Mouse (Mus musculus) spleen, adult 2 months (tissue): Measurements from ENCODE around the gene Sat2. TPM values are rescaled to one million over a fixed set of nuclear protein-coding genes. Genes with fewer than 3 reads are reported as not detected.
A peak's percentile ranks its signal among the peaks of the same experiment; 100 is the strongest.

ENCODE experiments used
- DNase-seq, 2 experiments: peaks; one replicate each; pipeline versions ENCODE4 v3.0.0 to v3.0.0-alpha.2; 2012 to 2021; ENCODE audit warnings: low spot score in 2 of 2, low read depth in 1 of 2
- H3K27ac ChIP-seq: fragments of 200-500 bp; 2 replicates; pipeline ENCODE4 v1.5.1; 2012; ENCODE audit warnings: low read length, inconsistent platforms; ENCODE audit not compliant: insufficient read depth
- H3K27me3 ChIP-seq: fragments of 200-500 bp; 2 replicates; pipeline ENCODE4 v1.6.1; 2012; ENCODE audit warnings: mild to moderate bottlenecking, moderate library complexity, low read length, inconsistent platforms; ENCODE audit not compliant: control insufficient read depth, insufficient read depth
- H3K36me3 ChIP-seq: fragments of 200-500 bp; 2 replicates; pipeline ENCODE4 v1.6.1; 2012; ENCODE audit warnings: mild to moderate bottlenecking, low read length, inconsistent platforms; ENCODE audit not compliant: control insufficient read depth, insufficient read depth
- H3K4me1 ChIP-seq: fragments of 200-500 bp; 2 replicates; pipeline ENCODE4 v1.6.1; 2011; ENCODE audit warnings: inconsistent platforms; ENCODE audit not compliant: control insufficient read depth, insufficient read depth, insufficient read length
- H3K4me3 ChIP-seq: fragments of 200-500 bp; 2 replicates; pipeline ENCODE4 v1.5.1; 2011; ENCODE audit warnings: mild to moderate bottlenecking, inconsistent platforms; ENCODE audit not compliant: insufficient read depth, insufficient read length; ENCODE audit errors: extremely low read depth
- CTCF ChIP-seq: fragments of 200-500 bp; IDR thresholded peaks from 2 replicates; pipeline ENCODE4 v1.5.1; 2011; ENCODE audit warnings: mild to moderate bottlenecking, inconsistent platforms; ENCODE audit not compliant: insufficient read depth, insufficient read length, insufficient replicate concordance; ENCODE audit errors: extremely low read depth
- POLR2A ChIP-seq: fragments of 200-500 bp; IDR thresholded peaks from 2 replicates; pipeline ENCODE4 v1.6.1; 2011; ENCODE audit warnings: low read depth, low read length, inconsistent platforms
- WGBS: fragments of 180-500 bp; shearing (Covaris S2); methylation state at CpG from one replicate; pipeline ENCODE4 v1.1.7; 2018; 5-methylcytosine and 5-hydroxymethylcytosine counted together
- polyA plus RNA-seq: library from polyadenylated mRNA; depleted of rRNA; stranded (reverse); fragments of >200 nt; gene quantifications from 2 replicates; pipeline ENCODE4 v1.2.3, GENCODE M21; 2012; rRNA removed

The Sat2 gene
- polyA plus RNA-seq, 1 experiment = 1.1 TPM

GRCm38 (mm10) chr11:69666665-69667005 lies 44.8 kb downstream of the Sat2 start:
- Histone ChIP-seq H3K4me1 (peaks cover 12% of the 10 kb centered on the region; the same call in 1 of the 2 replicates), H3K27me3 (no peaks in the 10 kb centered on the region), H3K4me3 (no peak overlapping the region), H3K27ac (no peak overlapping the region), H3K36me3 (peaks cover 23% of the 10 kb centered on the region)
- no peak for DNase-seq
- TF ChIP-seq POLR2A (no peak), CTCF (no peak)
- 85% methylated on average over 3 of the region's 3 CpGs for WGBS

DNA sequence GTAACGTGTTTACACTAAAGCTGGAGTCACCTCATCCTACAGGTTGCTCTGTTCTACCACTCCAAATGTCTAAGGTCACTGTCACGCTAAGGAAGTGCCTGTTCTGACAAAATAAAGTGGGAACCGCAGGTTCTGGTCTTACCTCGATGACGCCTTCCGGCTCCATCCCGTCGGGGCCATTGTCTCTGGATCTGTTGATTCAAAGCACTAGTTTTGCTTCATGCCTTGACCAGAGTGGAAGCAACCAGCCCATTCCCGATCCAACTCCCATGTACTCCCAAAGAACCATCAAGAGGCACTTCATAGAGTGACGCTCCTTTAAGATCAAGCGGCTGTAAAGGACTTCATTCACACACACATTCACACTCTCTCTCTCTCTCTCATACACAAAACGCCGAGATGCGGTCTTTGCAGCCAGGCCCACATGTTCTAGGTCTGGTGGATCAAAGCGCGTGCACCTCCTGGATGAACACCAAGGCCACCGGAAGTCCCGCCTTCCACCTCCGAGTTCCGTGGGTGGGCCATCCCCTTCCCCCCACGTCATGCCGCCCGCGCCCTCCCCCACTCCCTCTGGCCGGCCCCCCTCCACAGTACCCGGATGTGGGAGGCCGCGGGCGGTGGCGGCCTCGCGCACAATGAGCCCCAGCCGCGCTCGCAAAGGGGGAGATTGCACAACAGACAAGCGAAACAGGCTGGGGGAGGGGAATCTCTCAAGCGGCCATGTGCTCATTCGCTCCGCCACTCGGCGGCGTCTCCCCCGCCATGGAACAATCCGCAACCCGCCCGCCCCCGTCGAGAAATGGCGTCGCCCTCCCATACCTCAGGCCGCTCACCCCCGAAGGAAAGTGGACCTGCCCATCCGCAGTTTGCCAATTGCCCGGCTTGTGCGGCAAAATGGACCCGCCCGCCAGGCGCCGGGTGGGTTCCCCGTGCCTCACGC lies 49.2 kb downstream of the Sat2 start:
- TF ChIP-seq POLR2A = no peak; the same call in none of the 2 replicates
- TF ChIP-seq CTCF = no peak
- 0 out of 2 replicates have a peak, but pooled peaks cover 7% of the 10 kb centered on the region for H3K4me1 ChIP-seq

GRCm38 (mm10) chr11:69671726-69672124 lies 49.9 kb downstream of the Sat2 start:
- H3K27me3 ChIP-seq = no peaks in the 10 kb centered on the region
- DNase-seq = no peak

More for the DNA sequence above, 49.2 kb downstream of the Sat2 start:
- under 1% methylated on average over 60 of the region's 61 CpGs for WGBS
- Histone ChIP-seq H3K4me3 (peak overlapping the region; percentile 93), H3K27ac (peak overlapping the region; percentile 95), H3K27me3 (no peaks in the 10 kb centered on the region), H3K36me3 (peaks cover 36% of the 10 kb centered on the region)
- DNase-seq = peak; percentile 94

DNA sequence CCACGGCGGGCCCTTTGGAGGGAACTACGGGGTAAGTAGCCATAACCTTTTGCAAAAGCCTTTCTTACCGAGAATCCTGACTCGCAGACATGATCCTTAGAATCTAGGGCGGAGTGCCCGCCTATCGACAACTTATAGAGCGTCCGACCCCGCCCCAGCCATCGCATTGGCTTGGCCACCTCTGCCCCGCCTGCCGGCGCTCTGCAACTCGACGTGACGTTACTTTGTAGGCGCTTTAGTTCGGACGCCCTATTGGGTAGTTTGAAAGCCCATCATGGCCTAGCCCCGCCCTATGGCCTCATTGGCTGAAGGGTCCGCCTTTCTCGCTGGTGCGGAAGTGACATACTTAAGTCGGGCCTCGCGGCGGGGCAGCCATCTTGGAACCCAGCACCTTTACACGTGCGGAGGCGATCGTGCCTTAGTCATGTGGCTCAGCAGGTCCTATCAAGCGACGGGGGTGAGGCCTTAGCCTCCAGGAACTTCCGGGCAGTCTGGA lies 50.4 kb downstream of the Sat2 start, which contains the start of gene Eif4a1:
Gene Eif4a1 (minus strand): TSS at position 213 of the 496 bp plus-strand sequence.
- no peak for TF ChIP-seq CTCF
- TF ChIP-seq POLR2A = peak; percentile 97
- H3K36me3 ChIP-seq = peaks cover 39% of the 10 kb centered on the region
- peak within 1 kb of the TSS; percentile 95 for H3K27ac ChIP-seq
- peak within 1 kb of the TSS; percentile 93 for H3K4me3 ChIP-seq
- 0 out of 2 replicates have a peak, but pooled peaks cover 7% of the 10 kb centered on the region for H3K4me1 ChIP-seq
- WGBS = under 1% methylated on average over 36 of the region's 36 CpGs
- no peaks in the 10 kb centered on the region for H3K27me3 ChIP-seq
- peak; percentile 100 for DNase-seq

More at GRCm38 (mm10) chr11:69671726-69672124, 49.9 kb downstream of the Sat2 start:
- TF ChIP-seq POLR2A (no peak), CTCF (no peak)
- peak overlapping the region; percentile 93 for H3K4me3 ChIP-seq
- H3K4me1 ChIP-seq = 0 out of 2 replicates have a peak, but pooled peaks cover 7% of the 10 kb centered on the region
- WGBS = under 1% methylated on average over 43 of the region's 43 CpGs
- peaks cover 38% of the 10 kb centered on the region for H3K36me3 ChIP-seq
- peak overlapping the region; percentile 95 for H3K27ac ChIP-seq

Other genes with a start within 250 kb of the Sat2 start
- gene Naa38, start 226.5 kb upstream of the Sat2 start, polyA plus RNA-seq = 82.3 and 105 TPM in 2 replicates
- 9.5 and 11.1 TPM in 2 replicates for gene Cyb5d1, start 226.4 kb upstream of the Sat2 start, polyA plus RNA-seq
- gene Tmem88, start 223.8 kb upstream of the Sat2 start, polyA plus RNA-seq = 14.3 and 20.5 TPM in 2 replicates
- gene Kdm6b, start 208.3 kb upstream of the Sat2 start, polyA plus RNA-seq = 15.8 and 17.0 TPM in 2 replicates
- 0.29 and 0.31 TPM in 2 replicates for gene Dnah2, start 72.9 kb upstream of the Sat2 start, polyA plus RNA-seq
- 1.1 and 1.2 TPM in 2 replicates for gene Efnb3, start 61.8 kb upstream of the Sat2 start, polyA plus RNA-seq
- gene Wrap53, start 41.8 kb upstream of the Sat2 start, polyA plus RNA-seq = 15.6 and 21.3 TPM in 2 replicates
- gene Trp53, start 41.7 kb upstream of the Sat2 start, polyA plus RNA-seq = 105 and 144 TPM in 2 replicates
- gene Atp1b2, start 16.1 kb upstream of the Sat2 start, polyA plus RNA-seq = 10.7 and 11.2 TPM in 2 replicates
- not detected in 2 replicates for gene Shbg, start 4.1 kb upstream of the Sat2 start, polyA plus RNA-seq
- 40.9 and 41.6 TPM in 2 replicates for gene Fxr2, start 11.0 kb downstream of the Sat2 start, polyA plus RNA-seq
- 0.09 and 0.35 TPM in 2 replicates for gene Sox15, start 33.3 kb downstream of the Sat2 start, polyA plus RNA-seq
- 63.6 and 74.2 TPM in 2 replicates for gene Mpdu1, start 40.6 kb downstream of the Sat2 start, polyA plus RNA-seq
- 103 and 114 TPM in 2 replicates for gene Cd68, start 44.1 kb downstream of the Sat2 start, polyA plus RNA-seq
- gene Eif4a1, start 50.4 kb downstream of the Sat2 start, polyA plus RNA-seq = 172 and 196 TPM in 2 replicates
- gene Senp3, start 60.1 kb downstream of the Sat2 start, polyA plus RNA-seq = 32.6 and 36.1 TPM in 2 replicates
- 4.6 and 4.9 TPM in 2 replicates for gene Tnfsf13, start 63.8 kb downstream of the Sat2 start, polyA plus RNA-seq
- gene Tnfsf12, start 73.8 kb downstream of the Sat2 start, polyA plus RNA-seq = 23.9 and 26.6 TPM in 2 replicates
- gene Tnfsfm13, start 74.1 kb downstream of the Sat2 start, polyA plus RNA-seq = 4.8 and 5.0 TPM in 2 replicates
- 43.8 and 45.4 TPM in 2 replicates for gene Polr2a, start 136.6 kb downstream of the Sat2 start, polyA plus RNA-seq
- not detected in 2 replicates for gene Slc35g3, start 139.9 kb downstream of the Sat2 start, polyA plus RNA-seq
- gene Zbtb4, start 143.9 kb downstream of the Sat2 start, polyA plus RNA-seq = 28.4 and 37.0 TPM in 2 replicates
- 7.1 and 8.4 TPM in 2 replicates for gene Chrnb1, start 173.9 kb downstream of the Sat2 start, polyA plus RNA-seq
- 1.1 and 1.2 TPM in 2 replicates for gene Fgf11, start 179.8 kb downstream of the Sat2 start, polyA plus RNA-seq
- gene Tmem102, start 183.6 kb downstream of the Sat2 start, polyA plus RNA-seq = 0.23 and 0.31 TPM in 2 replicates
- not detected in 2 replicates for gene Gm39566, start 193.3 kb downstream of the Sat2 start, polyA plus RNA-seq
- gene Spem2, start 196.4 kb downstream of the Sat2 start, polyA plus RNA-seq = not detected in 2 replicates
- gene Spem1, start 200.2 kb downstream of the Sat2 start, polyA plus RNA-seq = not detected in 2 replicates
- 9.1 and 10.2 TPM in 2 replicates for gene Nlgn2, start 215.8 kb downstream of the Sat2 start, polyA plus RNA-seq
- gene Tmem256, start 216.5 kb downstream of the Sat2 start, polyA plus RNA-seq = 93.7 and 99.0 TPM in 2 replicates
- 35.4 and 44.3 TPM in 2 replicates for gene Plscr3, start 224.4 kb downstream of the Sat2 start, polyA plus RNA-seq
- gene Tnk1, start 236.7 kb downstream of the Sat2 start, polyA plus RNA-seq = 0.85 and 1.2 TPM in 2 replicates